Mouse (Mus musculus) intestine, embryonic 16.5 days (tissue): ENCODE results near the gene Dnase1l1. TPM values are rescaled to one million over a fixed set of nuclear protein-coding genes. Genes with fewer than 3 reads are reported as not detected.

Experiments
- microRNA-seq: library from miRNA; unstranded; fragments of <30 nt; microRNA quantifications from one replicate; pipeline ENCODE4, GENCODE M21; 2016
- polyA plus RNA-seq: library from polyadenylated mRNA; unstranded; fragments of >200 nt; fragmentation: Nextera tagmentation; extraction: Ambion mirVana; gene quantifications from 2 replicates; pipeline ENCODE4 v1.2.1, GENCODE M21; 2015

Gene Dnase1l1
- polyA plus RNA-seq, 1 experiment from 2014 or later: 14.5 TPM

Small RNA genes within 50 kb of the gene (microRNA-seq; reads per million reads assigned to microRNA genes)
- 1.6 reads per million for gene Mir7091
- 1.1 reads per million for gene Mir7092

Other genes starting within 250 kb of the Dnase1l1 start
- not detected in 2 replicates for gene Opn1mw, start 154.9 kb downstream of the Dnase1l1 start, polyA plus RNA-seq
- 10.0 and 10.1 TPM in 2 replicates for gene Mecp2, start 147.0 kb downstream of the Dnase1l1 start, polyA plus RNA-seq
- not detected in 2 replicates for gene Tex28, start 114.5 kb downstream of the Dnase1l1 start, polyA plus RNA-seq
- gene Tktl1, start 105.1 kb downstream of the Dnase1l1 start, polyA plus RNA-seq: 0.05 TPM in 1 of 2 replicates, not detected in the other
- 240 and 269 TPM in 2 replicates for gene Flna, start 32.5 kb downstream of the Dnase1l1 start, polyA plus RNA-seq
- gene Emd, start 27.6 kb downstream of the Dnase1l1 start, polyA plus RNA-seq: 18.3 and 22.5 TPM in 2 replicates
- 822 and 863 TPM in 2 replicates for gene Rpl10, start 11.5 kb downstream of the Dnase1l1 start, polyA plus RNA-seq
- gene Taz, start 425 bp downstream of the Dnase1l1 start, polyA plus RNA-seq: 85.3 and 91.1 TPM in 2 replicates
- 142 and 144 TPM in 2 replicates for gene Atp6ap1, start 14.8 kb upstream of the Dnase1l1 start, polyA plus RNA-seq
- gene Gdi1, start 22.7 kb upstream of the Dnase1l1 start, polyA plus RNA-seq: 152 and 172 TPM in 2 replicates
- 67.5 and 69.8 TPM in 2 replicates for gene Fam50a, start 30.7 kb upstream of the Dnase1l1 start, polyA plus RNA-seq
- gene Plxna3, start 46.7 kb upstream of the Dnase1l1 start, polyA plus RNA-seq: 5.8 and 6.2 TPM in 2 replicates
- 81.3 and 84.4 TPM in 2 replicates for gene Lage3, start 71.3 kb upstream of the Dnase1l1 start, polyA plus RNA-seq
- gene Ubl4a, start 90.9 kb upstream of the Dnase1l1 start, polyA plus RNA-seq: 65.4 and 67.7 TPM in 2 replicates
- 16.9 and 17.6 TPM in 2 replicates for gene Slc10a3, start 91.0 kb upstream of the Dnase1l1 start, polyA plus RNA-seq
- gene Fam3a, start 110.9 kb upstream of the Dnase1l1 start, polyA plus RNA-seq: 30.6 and 34.6 TPM in 2 replicates
- gene Ikbkg, start 111.0 kb upstream of the Dnase1l1 start, polyA plus RNA-seq: 20.8 and 21.6 TPM in 2 replicates
- 41.3 and 46.1 TPM in 2 replicates for gene G6pdx, start 146.9 kb upstream of the Dnase1l1 start, polyA plus RNA-seq
- gene Gm6880, start 199.1 kb upstream of the Dnase1l1 start, polyA plus RNA-seq: not detected in 2 replicates